21 mouse cellular contexts compared by ENCODE assay signal in genomic region chr11:3572181-3572580, GRCm38 (mm10). TPM values are rescaled to one million over a fixed set of nuclear protein-coding genes. Genes with fewer than 3 reads are reported as not detected.
DNase-seq lines count a peak whose midpoint lies in the region; ATAC-seq and TF ChIP-seq lines count a peak whose summit lies in the region.
"Had no signal": no experiment of that assay in that cellular context is flagged by ENCODE, and none has a peak within 500 bp of the region (broad histone marks: within the 10 kb centered on the region; RNA-seq: fewer than 3 reads in every experiment).

No protein-coding gene starts in this region.

- no peak for TF ChIP-seq CTCF in stomach, postnatal 0 days (IDR thresholded peaks at IDR 0.05; ENCODE audit: low read depth)

- peak overlapping the region; percentile 80 for H3K27ac ChIP-seq in heart, embryonic 10.5 days
- no peak overlapping the region for H3K27ac ChIP-seq in heart, embryonic 12.5 days (ENCODE audit: poor library complexity, severe bottlenecking)
- peak overlapping the region; percentile 88 for H3K27ac ChIP-seq in kidney, embryonic 15.5 days
- peak overlapping the region; percentile 39; the same call in 1 of the 2 replicates for H3K27ac ChIP-seq in neural tube, embryonic 13.5 days (replicated peaks)
- peak overlapping the region; percentile 82 for H3K27ac ChIP-seq in stomach, postnatal 0 days (replicated peaks)
- H3K27ac ChIP-seq: forebrain, embryonic 13.5 days; hindbrain, embryonic 13.5 days had no signal

- no peak for ATAC-seq in heart, embryonic 12.5 days (ENCODE audit: insufficient number of reproducible peaks, low FRiP score)
- ATAC-seq in kidney, embryonic 15.5 days (replicated peaks; ENCODE audit: low FRiP score) = no peak
- no peak for ATAC-seq in neural tube, embryonic 13.5 days (ENCODE audit: low read depth)
- no peak for ATAC-seq in stomach, postnatal 0 days (ENCODE audit: low FRiP score, low TSS enrichment)
- ATAC-seq: forebrain, embryonic 13.5 days; midbrain, embryonic 16.5 days had no signal

- no peaks in the 10 kb centered on the region for H3K36me3 ChIP-seq in heart, embryonic 10.5 days
- no peaks in the 10 kb centered on the region for H3K36me3 ChIP-seq in heart, embryonic 12.5 days
- no peaks in the 10 kb centered on the region for H3K36me3 ChIP-seq in kidney, embryonic 15.5 days
- H3K36me3 ChIP-seq in neural tube, embryonic 13.5 days = no peaks in the 10 kb centered on the region
- H3K36me3 ChIP-seq in stomach, postnatal 0 days (ENCODE audit: control insufficient read depth, insufficient read depth, low read length) = no peaks in the 10 kb centered on the region
- H3K36me3 ChIP-seq: hindbrain, embryonic 13.5 days; limb, embryonic 12.5 days had no signal

- no peak for TF ChIP-seq EP300 in stomach, postnatal 0 days (optimal IDR thresholded peaks at IDR 0.05)

- 77% methylated on average over 6 of the region's 6 CpGs for WGBS in heart, embryonic 10.5 days
- 82% methylated on average over 6 of the region's 6 CpGs for WGBS in heart, embryonic 12.5 days
- 74% methylated on average over 6 of the region's 6 CpGs for WGBS in kidney, embryonic 15.5 days
- WGBS in neural tube, embryonic 13.5 days = 87% methylated on average over 6 of the region's 6 CpGs
- 85% methylated on average over 6 of the region's 6 CpGs for WGBS in stomach, postnatal 0 days

- H3K27me3 ChIP-seq in heart, embryonic 10.5 days (ENCODE audit: insufficient read depth, poor library complexity, severe bottlenecking) = no peaks in the 10 kb centered on the region
- no peaks in the 10 kb centered on the region for H3K27me3 ChIP-seq in heart, embryonic 12.5 days (replicated peaks)
- H3K27me3 ChIP-seq in kidney, embryonic 15.5 days = no peaks in the 10 kb centered on the region
- no peaks in the 10 kb centered on the region for H3K27me3 ChIP-seq in neural tube, embryonic 13.5 days
- no peaks in the 10 kb centered on the region for H3K27me3 ChIP-seq in stomach, postnatal 0 days (ENCODE audit: control insufficient read depth, insufficient read depth, low read length)
- H3K27me3 ChIP-seq: forebrain, embryonic 13.5 days; hindbrain, embryonic 13.5 days; limb, embryonic 12.5 days; megakaryocyte, embryonic 14.5 days had no signal

- peaks cover 25% of the 10 kb centered on the region for H3K4me1 ChIP-seq in heart, embryonic 10.5 days
- peaks cover 23% of the 10 kb centered on the region for H3K4me1 ChIP-seq in heart, embryonic 12.5 days (replicated peaks)
- peaks cover 43% of the 10 kb centered on the region for H3K4me1 ChIP-seq in kidney, embryonic 15.5 days
- H3K4me1 ChIP-seq in neural tube, embryonic 13.5 days (replicated peaks) = peaks cover 5% of the 10 kb centered on the region
- H3K4me1 ChIP-seq in stomach, postnatal 0 days (replicated peaks; ENCODE audit: control insufficient read depth, insufficient read depth) = peaks cover 9% of the 10 kb centered on the region
- H3K4me1 ChIP-seq: forebrain, embryonic 13.5 days had no signal

- DNase-seq in heart, embryonic 10.5 days (ENCODE audit: low spot score) = no peak
- DNase-seq in kidney, adult 8-10 months = no peak
- DNase-seq in neural tube, embryonic 10.5 days (ENCODE audit: extremely low spot score, low spot score) = no peak
- DNase-seq in stomach, postnatal 0 days (ENCODE audit: low spot score) = no peak
- DNase-seq in layer of hippocampus, postnatal 25 days (ENCODE audit: extremely low spot score in 1 of 2, low spot score in 1 of 2) = no peak
- DNase-seq: adrenal gland, postnatal 14 days; B cell, adult 2 months; cerebellum, adult 18-20 months; cerebellum, postnatal 36 days; kidney, adult 18-20 months; right cerebral cortex, adult 18-20 months; spleen, adult 18-20 months; thymus, postnatal 14 days had no signal

- H3K4me3 ChIP-seq in heart, embryonic 10.5 days = no peak overlapping the region
- H3K4me3 ChIP-seq in heart, embryonic 12.5 days = no peak overlapping the region
- H3K4me3 ChIP-seq in kidney, embryonic 15.5 days (replicated peaks) = no peak overlapping the region
- no peak overlapping the region for H3K4me3 ChIP-seq in neural tube, embryonic 13.5 days
- H3K4me3 ChIP-seq in stomach, postnatal 0 days (ENCODE audit: low read depth, low read length) = no peak overlapping the region
- H3K4me3 ChIP-seq: forebrain, embryonic 13.5 days; hindbrain, embryonic 13.5 days; limb, embryonic 12.5 days had no signal

- no peak overlapping the region for H3K4me2 ChIP-seq in heart, embryonic 12.5 days
- no peak overlapping the region for H3K4me2 ChIP-seq in kidney, embryonic 15.5 days
- H3K4me2 ChIP-seq in neural tube, embryonic 13.5 days = no peak overlapping the region
- H3K4me2 ChIP-seq in stomach, postnatal 0 days (replicated peaks; ENCODE audit: low read depth) = no peak overlapping the region
- H3K4me2 ChIP-seq: forebrain, embryonic 13.5 days; hindbrain, embryonic 13.5 days; limb, embryonic 12.5 days had no signal

- H3K9me3 ChIP-seq in heart, embryonic 10.5 days = no peaks in the 10 kb centered on the region
- H3K9me3 ChIP-seq in heart, embryonic 12.5 days (replicated peaks) = no peaks in the 10 kb centered on the region; the same call in 1 of the 2 replicates
- no peaks in the 10 kb centered on the region for H3K9me3 ChIP-seq in kidney, embryonic 15.5 days (replicated peaks)
- H3K9me3 ChIP-seq in neural tube, embryonic 13.5 days = no peaks in the 10 kb centered on the region
- no peaks in the 10 kb centered on the region for H3K9me3 ChIP-seq in stomach, postnatal 0 days (ENCODE audit: control insufficient read depth, low read length)
- H3K9me3 ChIP-seq: forebrain, embryonic 13.5 days; hindbrain, embryonic 13.5 days had no signal

- H3K9ac ChIP-seq in heart, embryonic 12.5 days = no peak overlapping the region
- no peak overlapping the region for H3K9ac ChIP-seq in kidney, embryonic 15.5 days
- H3K9ac ChIP-seq in neural tube, embryonic 13.5 days = no peak overlapping the region
- H3K9ac ChIP-seq in stomach, postnatal 0 days (ENCODE audit: low read length) = no peak overlapping the region
- H3K9ac ChIP-seq: forebrain, embryonic 13.5 days; hindbrain, embryonic 13.5 days; limb, embryonic 12.5 days had no signal

RNA-seq across cellular contexts. Expression of gene Smtn, which starts 31.8 kb away (rescaled TPM):
- 69.5 and 91.2 TPM in 2 replicates for polyA plus RNA-seq in heart, embryonic 10.5 days (2016; fragmentation: Nextera tagmentation; extraction: Ambion mirVana)
- polyA plus RNA-seq in heart, embryonic 12.5 days (2016; fragmentation: Nextera tagmentation; extraction: Ambion mirVana) = 94.7 and 95.3 TPM in 2 replicates
- 89.1 and 110 TPM in 2 replicates for polyA plus RNA-seq in kidney, embryonic 15.5 days (2015; fragmentation: Nextera tagmentation; extraction: Ambion mirVana)
- 20.9 and 23.0 TPM in 2 replicates for polyA plus RNA-seq in neural tube, embryonic 13.5 days (2015; fragmentation: Nextera tagmentation; extraction: Ambion mirVana)
- 103 TPM in 2 replicates for polyA plus RNA-seq in stomach, postnatal 0 days (2015; fragmentation: Nextera tagmentation; extraction: Ambion mirVana)
- 1 to 10 TPM; 8.8 to 8.9 TPM for total RNA-seq in layer of hippocampus, postnatal 25 days (2021)

RNA-seq across cellular contexts. Expression of gene Selenom, which starts 57.7 kb away (rescaled TPM):
- 66.3 and 87.5 TPM in 2 replicates for polyA plus RNA-seq in heart, embryonic 10.5 days (2016; fragmentation: Nextera tagmentation; extraction: Ambion mirVana)
- 125 and 129 TPM in 2 replicates for polyA plus RNA-seq in heart, embryonic 12.5 days (2016; fragmentation: Nextera tagmentation; extraction: Ambion mirVana)
- polyA plus RNA-seq in kidney, embryonic 15.5 days (2015; fragmentation: Nextera tagmentation; extraction: Ambion mirVana) = 105 and 112 TPM in 2 replicates
- 75.0 and 83.6 TPM in 2 replicates for polyA plus RNA-seq in neural tube, embryonic 13.5 days (2015; fragmentation: Nextera tagmentation; extraction: Ambion mirVana)
- 179 and 191 TPM in 2 replicates for polyA plus RNA-seq in stomach, postnatal 0 days (2015; fragmentation: Nextera tagmentation; extraction: Ambion mirVana)
- total RNA-seq in layer of hippocampus, postnatal 25 days (2021) = 100 to 1,000 TPM; 204 to 221 TPM
